Mouse (Mus musculus) midbrain, embryonic 13.5 days (tissue): ENCODE measurements around the gene Galnt6. TPM values are rescaled to one million over a fixed set of nuclear protein-coding genes. Genes with fewer than 3 reads are reported as not detected.
A peak's percentile ranks its signal among the peaks of the same experiment; 100 is the strongest.

Experiments used
- ATAC-seq: fragments of 200-750 bp; cut with Nextera tagmentation; 2 replicates; pipeline ENCODE4 v1.8.0; 2017; ENCODE audit warnings: mild to moderate bottlenecking, moderate TSS enrichment, moderate library complexity
- H3K27ac ChIP-seq: fragments of 300-500 bp; sonication (generic); 2 replicates; pipeline ENCODE4 v1.5.1; 2015; ENCODE audit warnings: inconsistent platforms, mild to moderate bottlenecking, moderate library complexity
- H3K27me3 ChIP-seq: fragments of 300-500 bp; sonication (generic); 2 replicates; pipeline ENCODE4 v1.6.1; 2015; ENCODE audit warnings: mild to moderate bottlenecking, inconsistent platforms
- H3K36me3 ChIP-seq: fragments of 300-500 bp; sonication (generic); 2 replicates; pipeline ENCODE4 v1.6.1; 2015; ENCODE audit warnings: mild to moderate bottlenecking, inconsistent platforms
- H3K4me1 ChIP-seq: fragments of 300-500 bp; sonication (generic); replicated peaks from 2 replicates; pipeline ENCODE4 v1.6.1; 2015; ENCODE audit warnings: inconsistent platforms
- H3K4me2 ChIP-seq: fragments of 300-500 bp; sonication (generic); replicated peaks from 2 replicates; pipeline ENCODE4 v1.6.1; 2015; ENCODE audit warnings: moderate library complexity, mild to moderate bottlenecking, inconsistent platforms
- H3K4me3 ChIP-seq: fragments of 300-500 bp; sonication (generic); replicated peaks from 2 replicates; pipeline ENCODE4 v1.5.1; 2015; ENCODE audit warnings: mild to moderate bottlenecking, inconsistent platforms
- H3K9ac ChIP-seq: fragments of 300-500 bp; sonication (generic); replicated peaks from 2 replicates; pipeline ENCODE4 v1.6.1; 2015; ENCODE audit warnings: mild to moderate bottlenecking, inconsistent platforms
- H3K9me3 ChIP-seq: fragments of 300-500 bp; sonication (generic); 2 replicates; pipeline ENCODE4 v1.6.1; 2016; ENCODE audit warnings: mild to moderate bottlenecking, inconsistent platforms
- WGBS: fragments of 180-500 bp; shearing (Covaris S2); methylation state at CpG from one replicate; pipeline ENCODE4 v1.1.7; 2015; 5-methylcytosine and 5-hydroxymethylcytosine counted together
- polyA plus RNA-seq: library from polyadenylated mRNA; unstranded; fragments of >200 nt; fragmentation: Nextera tagmentation; extraction: Ambion mirVana; gene quantifications from 2 replicates; pipeline ENCODE4 v1.2.1, GENCODE M21; 2015

Galnt6 gene
- polyA plus RNA-seq, 1 experiment from 2014 or later = not detected

DNA sequence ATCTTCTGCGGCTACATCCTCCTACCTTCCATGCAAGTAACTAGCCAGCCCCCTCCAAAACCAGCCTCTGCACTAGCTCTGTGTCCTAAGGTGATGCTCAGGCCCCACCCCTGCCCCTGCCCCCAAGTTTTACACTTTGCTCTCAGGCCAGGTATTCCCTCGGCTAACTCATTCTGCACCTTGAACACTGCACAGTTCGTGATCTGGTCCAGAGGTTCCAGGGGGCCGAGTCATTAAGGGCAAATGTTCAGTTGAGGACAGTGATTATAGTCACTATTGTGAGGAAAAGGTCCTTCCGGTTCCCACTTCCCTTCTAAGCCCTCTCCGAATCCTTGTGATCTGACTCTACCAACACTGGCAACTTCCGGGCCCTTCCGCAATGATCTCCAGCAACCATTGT is 14.7 kb downstream of the Galnt6 start:
- 92% methylated on average over 8 of the region's 8 CpGs for WGBS
- ATAC-seq = no peak
- H3K27me3 ChIP-seq = no peaks in the 10 kb centered on the region

DNA sequence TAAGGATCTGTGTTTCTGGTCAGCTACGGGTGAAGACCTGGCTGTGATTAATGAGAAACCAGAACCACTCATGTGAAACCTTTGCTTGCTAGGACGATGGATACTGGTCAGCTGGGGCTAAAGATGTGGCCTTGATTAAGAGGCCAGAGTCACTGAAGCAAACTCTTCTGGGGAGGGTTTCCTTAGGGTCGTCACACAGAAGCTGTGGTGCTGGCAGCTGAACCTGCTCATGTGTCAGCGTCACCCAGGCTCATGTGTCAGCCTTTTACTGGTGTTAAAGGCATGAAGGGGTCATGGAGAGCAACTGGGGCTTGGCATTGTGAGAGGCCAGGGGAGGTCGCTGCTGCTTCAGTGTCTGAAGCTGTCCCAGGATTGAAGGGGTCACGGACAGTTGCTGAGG is 18.3 kb downstream of the Galnt6 start:
- Histone ChIP-seq H3K36me3 (no peaks in the 10 kb centered on the region), H3K27ac (no peak overlapping the region), H3K9me3 (no peaks in the 10 kb centered on the region), H3K27me3 (no peaks in the 10 kb centered on the region), H3K4me2 (no peak overlapping the region), H3K4me1 (0 out of 2 replicates have a peak, but pooled peaks cover 2% of the 10 kb centered on the region), H3K9ac (no peak overlapping the region), H3K4me3 (no peak overlapping the region)
- 70% methylated on average over 6 of the region's 6 CpGs for WGBS
- ATAC-seq = no peak

More for the DNA sequence above, 14.7 kb downstream of the Galnt6 start:
- no peaks in the 10 kb centered on the region for H3K9me3 ChIP-seq
- no peak overlapping the region for H3K27ac ChIP-seq
- 0 out of 2 replicates have a peak, but pooled peaks cover 3% of the 10 kb centered on the region for H3K4me1 ChIP-seq
- H3K36me3 ChIP-seq = no peaks in the 10 kb centered on the region
- no peak overlapping the region for H3K9ac ChIP-seq
- no peak overlapping the region for H3K4me2 ChIP-seq
- no peak overlapping the region for H3K4me3 ChIP-seq

DNA sequence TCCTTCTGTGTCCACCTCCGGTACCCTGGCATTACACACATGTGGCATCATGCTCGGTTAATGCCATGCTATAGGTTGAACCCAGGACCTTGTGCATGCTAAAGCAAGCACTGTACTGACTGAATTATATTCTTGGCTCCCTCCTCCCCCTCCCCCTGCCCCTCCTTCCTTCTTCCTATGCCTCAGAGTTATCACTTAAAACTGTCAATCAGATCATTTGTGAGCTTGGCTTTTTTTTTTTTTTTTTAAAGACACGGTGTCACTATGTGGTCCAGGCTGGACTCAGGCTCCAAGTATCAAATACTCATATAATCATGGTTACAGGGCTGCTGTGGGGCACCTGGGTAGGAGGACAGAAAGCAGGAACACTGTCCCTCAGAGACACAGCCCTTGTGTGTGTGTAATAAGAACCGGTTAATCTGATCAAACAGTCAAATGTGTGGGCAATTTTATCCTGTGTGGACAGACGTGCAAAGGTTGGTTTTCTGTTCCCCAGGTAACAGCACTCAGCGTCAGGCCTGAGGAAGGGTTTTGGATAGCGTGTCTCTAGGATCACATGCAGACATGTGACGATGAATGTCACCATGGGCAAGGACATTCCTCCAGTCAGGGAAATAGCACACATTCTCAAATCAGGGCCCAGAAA is 20.6 kb downstream of the Galnt6 start:
- H3K27me3 ChIP-seq = peaks cover 3% of the 10 kb centered on the region; the same call in 1 of the 2 replicates
- no peak overlapping the region for H3K27ac ChIP-seq
- peaks cover 6% of the 10 kb centered on the region; the same call in 1 of the 2 replicates for H3K4me1 ChIP-seq
- no peaks in the 10 kb centered on the region for H3K36me3 ChIP-seq
- 80% methylated on average over 8 of the region's 8 CpGs for WGBS
- H3K4me2 ChIP-seq = no peak overlapping the region
- H3K4me3 ChIP-seq = no peak overlapping the region
- no peak overlapping the region for H3K9ac ChIP-seq
- ATAC-seq = no peak
- no peaks in the 10 kb centered on the region for H3K9me3 ChIP-seq

DNA sequence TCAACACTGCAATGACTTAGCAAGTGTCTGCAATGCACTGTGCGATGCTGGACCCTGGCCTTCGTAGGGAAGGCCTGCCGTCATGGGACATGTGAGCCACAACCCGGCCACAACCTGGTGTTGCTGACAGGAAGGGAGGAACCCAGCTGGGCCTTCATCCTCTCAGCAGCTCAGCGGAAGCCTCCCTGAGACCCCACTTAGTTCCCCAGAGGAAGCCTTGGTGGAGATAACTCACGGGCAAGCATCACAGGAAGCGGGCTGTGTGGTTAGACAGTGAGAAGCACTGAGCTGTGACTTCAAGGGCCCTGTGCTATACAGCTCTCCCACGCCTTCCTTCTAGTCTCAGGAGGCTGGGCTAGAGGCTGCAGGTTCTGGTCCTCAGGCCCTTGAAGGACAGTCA is 22.9 kb downstream of the Galnt6 start:
- ATAC-seq = no peak
- H3K36me3 ChIP-seq = no peaks in the 10 kb centered on the region

DNA sequence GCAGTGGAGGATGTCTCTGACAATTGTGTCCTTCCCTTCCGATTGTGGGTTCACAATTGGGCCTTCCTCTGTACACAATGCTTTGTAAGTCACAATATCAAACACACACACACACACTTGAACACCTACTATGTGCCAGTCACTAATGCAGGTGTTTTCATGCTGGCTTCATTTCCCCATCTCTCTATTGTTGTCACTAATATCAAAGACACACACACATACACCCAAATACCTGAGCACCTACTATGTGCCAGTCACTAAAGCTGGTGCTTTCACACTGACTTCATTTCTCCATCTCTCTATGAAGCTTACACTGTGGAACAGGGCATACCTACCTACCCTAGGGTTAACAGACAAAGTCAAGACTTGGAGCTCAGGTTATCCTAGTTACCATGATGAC is 23.8 kb downstream of the Galnt6 start:
- Histone ChIP-seq H3K27ac (no peak overlapping the region), H3K27me3 (peaks cover 3% of the 10 kb centered on the region; the same call in 1 of the 2 replicates), H3K9me3 (no peaks in the 10 kb centered on the region), H3K4me3 (no peak overlapping the region), H3K9ac (no peak overlapping the region), H3K36me3 (no peaks in the 10 kb centered on the region), H3K4me1 (peaks cover 6% of the 10 kb centered on the region; the same call in 1 of the 2 replicates), H3K4me2 (no peak overlapping the region)
- no peak for ATAC-seq
- WGBS = 97% methylated on average over 1 of the region's 1 CpGs

More for the DNA sequence above, 22.9 kb downstream of the Galnt6 start:
- H3K27me3 ChIP-seq = peaks cover 3% of the 10 kb centered on the region; the same call in 1 of the 2 replicates
- no peak overlapping the region for H3K4me3 ChIP-seq
- peaks cover 6% of the 10 kb centered on the region; the same call in 1 of the 2 replicates for H3K4me1 ChIP-seq
- WGBS = 67% methylated on average over 8 of the region's 8 CpGs
- H3K27ac ChIP-seq = no peak overlapping the region
- H3K9me3 ChIP-seq = no peaks in the 10 kb centered on the region
- H3K9ac ChIP-seq = no peak overlapping the region
- H3K4me2 ChIP-seq = no peak overlapping the region

DNA sequence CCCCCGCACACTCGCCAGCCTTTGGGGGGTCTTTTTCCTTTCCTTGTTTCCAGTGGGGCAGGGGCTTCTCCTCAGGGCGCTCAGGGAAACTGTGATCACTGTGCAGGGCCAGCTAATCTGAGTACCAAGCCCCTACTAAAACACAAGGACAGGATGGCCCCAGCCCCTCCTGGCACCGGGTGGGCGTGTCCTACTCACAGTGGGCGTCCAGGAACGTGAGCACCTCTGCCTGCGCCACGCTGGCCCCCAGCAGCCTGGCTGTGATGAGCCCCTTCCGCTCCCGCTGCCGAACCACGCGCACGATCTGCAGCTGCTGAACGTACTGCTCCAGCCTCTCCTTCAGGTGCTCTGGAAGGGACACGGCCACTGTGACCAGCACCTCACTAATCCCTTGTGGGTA is 25.3 kb downstream of the Galnt6 start:
- Histone ChIP-seq H3K9ac (0 out of 2 replicates have a peak overlapping the region, but pooled peaks have one; percentile 4), H3K9me3 (no peaks in the 10 kb centered on the region), H3K27me3 (peaks cover 3% of the 10 kb centered on the region; the same call in 1 of the 2 replicates), H3K27ac (no peak overlapping the region), H3K4me1 (peaks cover 6% of the 10 kb centered on the region; the same call in 1 of the 2 replicates), H3K36me3 (no peaks in the 10 kb centered on the region), H3K4me2 (peak overlapping the region; percentile 25), H3K4me3 (no peak overlapping the region)
- WGBS = 6% methylated on average over 17 of the region's 17 CpGs
- no peak for ATAC-seq

DNA sequence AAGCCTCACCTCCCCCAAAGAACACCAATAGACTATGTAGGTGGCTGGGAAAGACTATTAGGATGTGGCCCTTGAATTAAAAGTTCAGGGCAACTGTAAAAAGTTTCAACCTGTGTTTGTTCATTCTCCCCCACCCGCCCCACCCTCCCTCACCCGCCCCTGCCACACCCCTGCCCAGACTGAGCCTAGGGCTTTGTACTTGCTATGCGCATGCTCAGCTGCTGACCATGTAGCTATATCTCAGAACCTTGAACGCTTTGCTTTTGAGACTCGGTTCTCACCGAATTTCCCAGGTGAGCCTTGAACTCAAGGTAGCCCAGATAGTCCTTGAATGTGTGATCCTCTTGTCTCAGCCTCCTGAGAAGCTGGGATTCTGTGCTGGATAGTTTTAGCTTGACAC is 27.3 kb downstream of the Galnt6 start:
- ATAC-seq = no peak
- WGBS = 81% methylated on average over 6 of the region's 6 CpGs
- Histone ChIP-seq H3K4me2 (no peak overlapping the region), H3K36me3 (no peaks in the 10 kb centered on the region), H3K27ac (no peak overlapping the region), H3K4me3 (no peak overlapping the region), H3K9ac (no peak overlapping the region), H3K27me3 (peaks cover 3% of the 10 kb centered on the region; the same call in 1 of the 2 replicates), H3K4me1 (peaks cover 6% of the 10 kb centered on the region; the same call in 1 of the 2 replicates), H3K9me3 (no peaks in the 10 kb centered on the region)

DNA sequence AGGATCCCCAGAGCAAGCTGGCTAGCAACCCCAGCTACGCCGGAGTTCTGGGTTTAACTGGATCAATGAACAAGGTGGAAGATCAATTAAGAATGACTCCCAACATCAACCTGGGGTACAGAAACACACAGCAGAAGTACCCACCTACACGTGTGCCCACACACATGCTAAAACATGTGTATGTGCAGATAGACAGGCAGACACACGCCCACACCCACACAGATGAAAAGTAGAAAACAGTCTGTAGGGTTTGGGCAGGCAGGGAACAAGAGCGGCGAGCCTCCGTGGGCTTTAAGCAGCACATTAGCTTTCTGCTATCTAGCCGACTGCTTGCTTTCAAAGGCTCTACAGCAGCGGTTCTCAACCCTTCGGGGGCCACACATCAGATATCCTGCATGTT is 28.1 kb downstream of the Galnt6 start:
- Histone ChIP-seq H3K27me3 (peaks cover 3% of the 10 kb centered on the region; the same call in 1 of the 2 replicates), H3K4me3 (no peak overlapping the region), H3K9ac (no peak overlapping the region), H3K36me3 (no peaks in the 10 kb centered on the region), H3K9me3 (no peaks in the 10 kb centered on the region), H3K27ac (no peak overlapping the region), H3K4me1 (peaks cover 6% of the 10 kb centered on the region; the same call in 1 of the 2 replicates), H3K4me2 (no peak overlapping the region)
- WGBS = 76% methylated on average over 10 of the region's 10 CpGs
- no peak for ATAC-seq

DNA sequence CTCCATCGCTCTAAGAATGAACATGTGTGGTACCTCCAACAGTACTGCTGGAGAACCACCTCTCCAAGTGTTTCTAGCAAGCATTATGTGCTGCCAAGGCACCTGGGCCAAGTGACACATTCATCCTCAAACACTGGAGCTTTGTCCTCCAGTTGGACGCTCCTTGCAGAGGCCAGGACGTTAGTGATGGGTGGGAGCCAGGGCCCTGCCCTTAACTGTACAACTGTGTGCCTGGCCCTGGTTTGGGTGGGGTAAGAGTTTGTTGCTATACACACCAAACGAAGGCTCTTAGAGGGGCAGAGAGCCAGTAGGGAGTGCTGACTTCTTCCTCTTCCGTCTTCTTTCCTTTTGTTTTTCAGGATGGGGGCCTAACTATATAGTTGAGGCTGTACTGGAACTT is 28.8 kb downstream of the Galnt6 start:
- Histone ChIP-seq H3K27ac (no peak overlapping the region), H3K36me3 (no peaks in the 10 kb centered on the region), H3K27me3 (peaks cover 3% of the 10 kb centered on the region; the same call in 1 of the 2 replicates), H3K9ac (no peak overlapping the region), H3K4me1 (peaks cover 6% of the 10 kb centered on the region; the same call in 1 of the 2 replicates), H3K9me3 (no peaks in the 10 kb centered on the region), H3K4me2 (no peak overlapping the region), H3K4me3 (no peak overlapping the region)
- 83% methylated on average over 5 of the region's 5 CpGs for WGBS
- ATAC-seq = no peak

DNA sequence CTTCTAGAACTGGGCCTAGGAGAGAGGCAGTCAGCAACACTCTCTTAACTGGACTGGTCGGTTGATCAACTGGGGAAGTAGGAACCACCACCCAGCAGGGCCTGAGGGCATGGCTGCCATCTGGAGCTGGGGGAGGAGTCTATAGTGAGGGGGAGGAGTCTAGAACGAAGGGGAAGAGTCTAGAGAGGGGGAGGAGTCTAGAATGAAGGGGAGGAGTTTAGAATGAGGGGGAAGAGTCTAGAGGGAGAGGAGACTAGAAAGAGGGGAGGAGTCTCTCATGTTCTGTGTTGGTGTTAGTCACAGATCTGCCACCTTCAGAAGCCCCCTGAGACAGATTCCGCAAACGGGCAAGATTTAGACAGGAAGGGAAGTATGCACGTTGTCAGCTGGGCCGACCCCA is 29.8 kb downstream of the Galnt6 start:
- peaks cover 6% of the 10 kb centered on the region; the same call in 1 of the 2 replicates for H3K4me1 ChIP-seq
- no peaks in the 10 kb centered on the region for H3K9me3 ChIP-seq
- no peak overlapping the region for H3K4me3 ChIP-seq
- WGBS = 79% methylated on average over 6 of the region's 6 CpGs
- no peak overlapping the region for H3K27ac ChIP-seq
- no peak overlapping the region for H3K9ac ChIP-seq
- H3K27me3 ChIP-seq = peaks cover 2% of the 10 kb centered on the region; the same call in 1 of the 2 replicates
- ATAC-seq = no peak
- H3K4me2 ChIP-seq = no peak overlapping the region
- no peaks in the 10 kb centered on the region for H3K36me3 ChIP-seq

DNA sequence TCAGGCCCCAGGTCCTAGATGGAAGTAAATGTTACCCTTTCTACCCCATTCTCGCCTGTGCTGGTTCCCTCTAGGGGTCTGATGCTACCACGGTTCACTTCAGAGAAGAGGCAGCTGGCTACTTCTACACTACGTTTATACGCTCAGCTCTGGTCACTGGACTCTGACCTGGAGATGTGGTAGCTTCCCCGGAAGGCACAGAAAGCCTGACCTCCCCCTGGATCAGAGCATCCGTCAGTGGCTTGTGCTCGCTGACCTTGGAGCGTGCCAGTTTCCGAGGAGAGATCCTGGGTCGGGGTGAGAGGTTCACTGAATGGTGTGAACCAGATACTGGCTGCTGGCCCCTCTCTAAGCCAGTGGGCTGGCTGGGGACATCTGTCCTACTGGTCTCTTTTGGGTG is 31.1 kb downstream of the Galnt6 start:
- Histone ChIP-seq H3K27ac (no peak overlapping the region), H3K27me3 (no peaks in the 10 kb centered on the region), H3K9me3 (no peaks in the 10 kb centered on the region), H3K4me3 (no peak overlapping the region), H3K36me3 (no peaks in the 10 kb centered on the region), H3K4me1 (no peaks in the 10 kb centered on the region), H3K4me2 (no peak overlapping the region), H3K9ac (no peak overlapping the region)
- WGBS = 89% methylated on average over 10 of the region's 10 CpGs
- ATAC-seq = no peak

DNA sequence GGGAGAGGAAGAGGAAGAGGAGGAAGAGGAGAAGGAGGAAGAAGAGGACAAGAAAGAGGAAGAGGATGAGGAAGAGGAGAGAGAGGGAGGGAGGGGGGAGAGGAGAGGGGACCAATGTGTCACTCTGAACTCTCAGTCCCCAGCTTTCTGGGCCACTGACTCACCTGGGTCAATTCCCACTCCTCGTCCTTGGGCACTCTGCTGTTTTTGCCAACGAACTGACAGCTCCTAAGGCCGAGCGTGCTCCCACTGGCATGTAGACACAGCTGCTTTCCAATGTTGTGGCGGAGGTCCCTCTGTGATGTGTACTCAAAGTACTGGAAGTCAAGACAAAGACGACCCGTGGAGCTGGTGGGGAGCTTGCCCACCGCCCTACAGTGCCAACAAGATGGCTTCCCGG is 34.8 kb downstream of the Galnt6 start:
- Histone ChIP-seq H3K4me2 (no peak overlapping the region), H3K4me3 (no peak overlapping the region), H3K4me1 (no peaks in the 10 kb centered on the region), H3K27me3 (no peaks in the 10 kb centered on the region), H3K36me3 (no peaks in the 10 kb centered on the region), H3K27ac (no peak overlapping the region), H3K9me3 (peaks cover 9% of the 10 kb centered on the region; the same call in 1 of the 2 replicates), H3K9ac (no peak overlapping the region)
- 91% methylated on average over 9 of the region's 9 CpGs for WGBS
- no peak for ATAC-seq
